Mouse (Mus musculus) heart, embryonic 14.5 days (tissue): ENCODE results near the gene Acot3. TPM values are rescaled to one million over a fixed set of nuclear protein-coding genes. Genes with fewer than 3 reads are reported as not detected.
A peak's percentile ranks its signal among the peaks of the same experiment; 100 is the strongest.
"Not testable (repeated sequence)": the region's sequence is repeated elsewhere in the genome, so short reads cannot be mapped to it uniquely, and the experiment has no call there.

Experiments
- ATAC-seq: fragments of 200-750 bp; cut with Nextera tagmentation; 2 replicates; pipeline ENCODE4 v1.8.0; 2017; ENCODE audit warnings: low read depth, moderate TSS enrichment; ENCODE audit not compliant: insufficient number of reproducible peaks, insufficient read depth, low FRiP score
- H3K27ac ChIP-seq, 2 experiments: fragments of 200-500 bp in 1 of 2; fragments of 300-500 bp in 1 of 2; sonication (generic) in 1 of 2; replicated peaks in 1 of 2; 2 replicates each; pipeline ENCODE4 v1.5.1; 2012 to 2014; ENCODE audit warnings: low read depth in 2 of 2, low read length in 2 of 2, control low read depth in 1 of 2, mild to moderate bottlenecking in 1 of 2, mixed read lengths in 1 of 2; ENCODE audit not compliant: control insufficient read depth in 1 of 2, insufficient read depth in 1 of 2
- H3K27me3 ChIP-seq: fragments of 300-500 bp; sonication (generic); 2 replicates; pipeline ENCODE4 v1.6.1; 2014; ENCODE audit warnings: mild to moderate bottlenecking, low read length, control low read depth; ENCODE audit not compliant: control insufficient read depth, insufficient read depth
- H3K36me3 ChIP-seq: fragments of 300-500 bp; sonication (generic); 2 replicates; pipeline ENCODE4 v1.6.1; 2014; ENCODE audit warnings: mild to moderate bottlenecking, control low read depth, low read length, mixed read lengths; ENCODE audit not compliant: control insufficient read depth, insufficient read depth
- H3K4me1 ChIP-seq, 2 experiments: fragments of 200-500 bp in 1 of 2; fragments of 300-500 bp in 1 of 2; sonication (generic) in 1 of 2; 2 replicates each; pipeline ENCODE4 v1.6.1; 2012 to 2014; ENCODE audit warnings: low read length in 2 of 2, control low read depth in 1 of 2, mixed read lengths in 1 of 2; ENCODE audit not compliant: control insufficient read depth in 2 of 2, insufficient read depth in 2 of 2
- H3K4me2 ChIP-seq: fragments of 300-500 bp; sonication (generic); 2 replicates; pipeline ENCODE4 v1.6.1; 2014; ENCODE audit warnings: mild to moderate bottlenecking, low read length
- H3K4me3 ChIP-seq, 2 experiments: fragments of 200-500 bp in 1 of 2; fragments of 300-500 bp in 1 of 2; sonication (generic) in 1 of 2; 2 replicates each; pipeline ENCODE4 v1.5.1; 2012 to 2014; ENCODE audit warnings: low read length in 2 of 2, mild to moderate bottlenecking in 2 of 2, control low read depth in 1 of 2, low read depth in 1 of 2, moderate library complexity in 1 of 2; ENCODE audit not compliant: control insufficient read depth in 1 of 2, insufficient read depth in 1 of 2
- H3K9ac ChIP-seq: fragments of 300-500 bp; sonication (generic); 2 replicates; pipeline ENCODE4 v1.6.1; 2014; ENCODE audit warnings: mild to moderate bottlenecking, low read length
- H3K9me3 ChIP-seq: fragments of 300-500 bp; sonication (generic); 2 replicates; pipeline ENCODE4 v1.6.1; 2016; ENCODE audit warnings: low read length, control low read depth; ENCODE audit not compliant: control insufficient read depth
- whole genome bisulfite sequencing: fragments of 180-500 bp; shearing (Covaris S2); extraction: QIAGEN DNeasy Blood & Tissue Kit; methylation state at CpG from one replicate; pipeline ENCODE4 v1.1.7; 2014; 5-methylcytosine and 5-hydroxymethylcytosine counted together
- polyA plus RNA-seq: library from polyadenylated mRNA; unstranded; fragments of >200 nt; fragmentation: Nextera tagmentation; extraction: Ambion mirVana; gene quantifications from 2 replicates; pipeline ENCODE4 v1.2.1, GENCODE M21; 2014

The Acot3 gene
- polyA plus RNA-seq, 1 experiment from 2014 or later: 0.72 TPM

- H3K4me1 ChIP-seq: peaks cover 3 to 5% of the 10 kb centered on the region in 2 experiments; a peak in 2 of 4 replicates
- H3K27ac ChIP-seq: no peak overlapping the region
- H3K9me3 ChIP-seq: no peaks in the 10 kb centered on the region
- peaks cover 14% of the 10 kb centered on the region; the same call in 1 of the 2 replicates for H3K36me3 ChIP-seq
- no peak overlapping the region for H3K9ac ChIP-seq
- no peak overlapping the region for H3K4me3 ChIP-seq
- no peaks in the 10 kb centered on the region for H3K27me3 ChIP-seq
- ATAC-seq: no peak
- WGBS: 61% methylated on average over 6 of the region's 6 CpGs
- H3K4me2 ChIP-seq: no peak overlapping the region
These were observed 38.8 kb upstream of the Acot3 start for GRCm38 (mm10) chr12:84013130-84013529.

GRCm38 (mm10) chr12:84013701-84014100 is 38.2 kb upstream of the Acot3 start:
- 88% methylated on average over 7 of the region's 7 CpGs for WGBS
- ATAC-seq: no peak
- Histone ChIP-seq H3K36me3 (peaks cover 14% of the 10 kb centered on the region; the same call in 1 of the 2 replicates), H3K4me1 (peaks cover 0 to 3% of the 10 kb centered on the region in 2 experiments; a peak in 2 of 4 replicates), H3K27me3 (no peaks in the 10 kb centered on the region), H3K4me3 (no peak overlapping the region), H3K9ac (no peak overlapping the region), H3K9me3 (no peaks in the 10 kb centered on the region), H3K4me2 (no peak overlapping the region), H3K27ac (no peak overlapping the region)

GRCm38 (mm10) chr12:84020528-84020927 is 31.4 kb upstream of the Acot3 start:
- 0 out of 2 replicates have a peak overlapping the region, but pooled peaks have one; percentile 27 for H3K4me2 ChIP-seq

GRCm38 (mm10) chr12:84022266-84022665 is 29.7 kb upstream of the Acot3 start:
- WGBS: 93% methylated on average over 4 of the region's 4 CpGs
- H3K4me2 ChIP-seq, H3K4me1 ChIP-seq, H3K27me3 ChIP-seq, H3K9me3 ChIP-seq, H3K9ac ChIP-seq, H3K36me3 ChIP-seq, ATAC-seq, H3K27ac ChIP-seq, H3K4me3 ChIP-seq: not testable (repeated sequence)

More at GRCm38 (mm10) chr12:84020528-84020927, 31.4 kb upstream of the Acot3 start:
- H3K27ac ChIP-seq: peak overlapping the region; percentile 14 to 19; a peak in 1 of 4 replicates
- not testable (repeated sequence) for H3K9ac ChIP-seq, H3K36me3 ChIP-seq, H3K27me3 ChIP-seq, H3K4me1 ChIP-seq, H3K9me3 ChIP-seq, H3K4me3 ChIP-seq
- WGBS: under 1% methylated on average over 7 of the region's 7 CpGs
- ATAC-seq: peak; percentile 80

- Histone ChIP-seq H3K9ac (no peak overlapping the region), H3K4me3 (no peak overlapping the region), H3K4me1 (peaks cover 7 to 8% of the 10 kb centered on the region in 2 experiments; a peak in 3 of 4 replicates), H3K36me3 (no peaks in the 10 kb centered on the region), H3K27me3 (no peaks in the 10 kb centered on the region), H3K27ac (no peak overlapping the region), H3K4me2 (no peak overlapping the region), H3K9me3 (no peaks in the 10 kb centered on the region)
- ATAC-seq: no peak
- WGBS: 85% methylated on average over 9 of the region's 9 CpGs
These were observed 28.7 kb upstream of the Acot3 start for GRCm38 (mm10) chr12:84023052-84023745.

GRCm38 (mm10) chr12:84025888-84026287 is 26.1 kb upstream of the Acot3 start:
- H3K36me3 ChIP-seq: no peaks in the 10 kb centered on the region
- WGBS: 79% methylated on average over 7 of the region's 7 CpGs
- no peaks in the 10 kb centered on the region for H3K9me3 ChIP-seq
- H3K9ac ChIP-seq: no peak overlapping the region
- H3K4me3 ChIP-seq: no peak overlapping the region
- H3K4me1 ChIP-seq: peaks cover 3 to 8% of the 10 kb centered on the region in 2 experiments; a peak in 2 of 4 replicates
- no peak overlapping the region for H3K4me2 ChIP-seq
- H3K27me3 ChIP-seq: no peaks in the 10 kb centered on the region
- no peak overlapping the region for H3K27ac ChIP-seq
- no peak for ATAC-seq

- H3K36me3 ChIP-seq, ATAC-seq, H3K4me3 ChIP-seq, H3K9me3 ChIP-seq, H3K9ac ChIP-seq, H3K27ac ChIP-seq, H3K4me1 ChIP-seq, H3K4me2 ChIP-seq, H3K27me3 ChIP-seq: not testable (repeated sequence)
- 67% methylated on average over 3 of the region's 3 CpGs for WGBS
These were observed 23.6 kb upstream of the Acot3 start for GRCm38 (mm10) chr12:84028328-84028727.

- not testable (repeated sequence) for H3K36me3 ChIP-seq, H3K4me3 ChIP-seq, H3K4me2 ChIP-seq, H3K9ac ChIP-seq, H3K4me1 ChIP-seq, H3K9me3 ChIP-seq, ATAC-seq, H3K27ac ChIP-seq, H3K27me3 ChIP-seq
- 94% methylated on average over 1 of the region's 1 CpGs for WGBS
These were observed 22.9 kb upstream of the Acot3 start for GRCm38 (mm10) chr12:84029043-84029442.
